Mouse (Mus musculus): Measurements from ENCODE around the gene Anapc4.

- TF ChIP-seq CTCF (conservative IDR thresholded peaks at IDR 0.05; ENCODE audit: insufficient read depth, insufficient read length, low read depth, low read length): no peak
- no peak for TF ChIP-seq POLR2A (IDR thresholded peaks at IDR 0.05; ENCODE audit: low read depth, low read length)
Observed at GRCm38 (mm10) chr5:52913711-52914110, 79.9 kb downstream of the Anapc4 start.
